Mouse (Mus musculus): Measurements from ENCODE around the gene Ghrhr.

Gene Ghrhr

GRCm38 (mm10) chr6:55353711-55354445, 22.2 kb upstream of the Ghrhr start:
- no peak for DNase-seq (ENCODE audit: low spot score)

- no peak for DNase-seq (ENCODE audit: low spot score)
Measured at GRCm38 (mm10) chr6:55354456-55355117, 21.5 kb upstream of the Ghrhr start.

- no peak for DNase-seq (ENCODE audit: low spot score)
Measured at GRCm38 (mm10) chr6:55355575-55355974, 20.5 kb upstream of the Ghrhr start.

- no peak for DNase-seq (ENCODE audit: low spot score)
Measured at GRCm38 (mm10) chr6:55356017-55356703, 19.9 kb upstream of the Ghrhr start.

- no peak for DNase-seq (ENCODE audit: low spot score)
Measured at GRCm38 (mm10) chr6:55356976-55357635, 19.0 kb upstream of the Ghrhr start.

GRCm38 (mm10) chr6:55357636-55358031, 18.5 kb upstream of the Ghrhr start:
- no peak for DNase-seq (ENCODE audit: low spot score)

- peak; percentile 86 for DNase-seq (ENCODE audit: low spot score)
Measured at GRCm38 (mm10) chr6:55358731-55359143, 17.4 kb upstream of the Ghrhr start.

- no peak for DNase-seq (ENCODE audit: low spot score)
Measured at GRCm38 (mm10) chr6:55362663-55363062, 13.4 kb upstream of the Ghrhr start.

GRCm38 (mm10) chr6:55367126-55367525, 9.0 kb upstream of the Ghrhr start:
- DNase-seq (ENCODE audit: low spot score) = no peak

- peak; percentile 55 for DNase-seq (ENCODE audit: low spot score)
Measured at GRCm38 (mm10) chr6:55370831-55371230, 5.3 kb upstream of the Ghrhr start.

- no peak for DNase-seq (ENCODE audit: low spot score)
Measured at GRCm38 (mm10) chr6:55376511-55376910, 416 bp downstream of the Ghrhr start.

GRCm38 (mm10) chr6:55377461-55377860, 1.4 kb downstream of the Ghrhr start:
- no peak for DNase-seq (ENCODE audit: low spot score)

GRCm38 (mm10) chr6:55379641-55380335, 3.7 kb downstream of the Ghrhr start:
- peak; percentile 70 for DNase-seq (ENCODE audit: low spot score)

- no peak for DNase-seq (ENCODE audit: low spot score)
Measured at GRCm38 (mm10) chr6:55381966-55382365, 5.9 kb downstream of the Ghrhr start.

- peak; percentile 75 for DNase-seq (ENCODE audit: low spot score)
Measured at GRCm38 (mm10) chr6:55383897-55384296, 7.8 kb downstream of the Ghrhr start.

- no peak for DNase-seq (ENCODE audit: low spot score)
Measured at GRCm38 (mm10) chr6:55384356-55384951, 8.4 kb downstream of the Ghrhr start.

- DNase-seq (ENCODE audit: low spot score) = no peak
Measured at GRCm38 (mm10) chr6:55388546-55389169, 12.6 kb downstream of the Ghrhr start.

GRCm38 (mm10) chr6:55389321-55389720, 13.2 kb downstream of the Ghrhr start:
- DNase-seq (ENCODE audit: low spot score) = no peak

- DNase-seq (ENCODE audit: low spot score) = no peak
Measured at GRCm38 (mm10) chr6:55391814-55392213, 15.7 kb downstream of the Ghrhr start.

GRCm38 (mm10) chr6:55392453-55392852, 16.4 kb downstream of the Ghrhr start:
- DNase-seq (ENCODE audit: low spot score) = peak; percentile 60

GRCm38 (mm10) chr6:55394854-55395253, 18.8 kb downstream of the Ghrhr start:
- no peak for DNase-seq (ENCODE audit: low spot score)
